Mouse (Mus musculus) heart, embryonic 14.5 days (tissue): Measurements from ENCODE around the gene Ube2u. TPM values are rescaled to one million over a fixed set of nuclear protein-coding genes. Genes with fewer than 3 reads are reported as not detected.

Source experiments
- ATAC-seq: fragments of 200-750 bp; cut with Nextera tagmentation; 2 replicates; pipeline ENCODE4 v1.8.0; 2017; ENCODE audit warnings: low read depth, moderate TSS enrichment; ENCODE audit not compliant: insufficient number of reproducible peaks, insufficient read depth, low FRiP score
- H3K27ac ChIP-seq, 2 experiments: fragments of 200-500 bp in 1 of 2; fragments of 300-500 bp in 1 of 2; sonication (generic) in 1 of 2; replicated peaks in 1 of 2; 2 replicates each; pipeline ENCODE4 v1.5.1; 2012 to 2014; ENCODE audit warnings: low read depth in 2 of 2, low read length in 2 of 2, control low read depth in 1 of 2, mild to moderate bottlenecking in 1 of 2, mixed read lengths in 1 of 2; ENCODE audit not compliant: control insufficient read depth in 1 of 2, insufficient read depth in 1 of 2
- H3K27me3 ChIP-seq: fragments of 300-500 bp; sonication (generic); 2 replicates; pipeline ENCODE4 v1.6.1; 2014; ENCODE audit warnings: mild to moderate bottlenecking, low read length, control low read depth; ENCODE audit not compliant: control insufficient read depth, insufficient read depth
- H3K36me3 ChIP-seq: fragments of 300-500 bp; sonication (generic); 2 replicates; pipeline ENCODE4 v1.6.1; 2014; ENCODE audit warnings: mild to moderate bottlenecking, control low read depth, low read length, mixed read lengths; ENCODE audit not compliant: control insufficient read depth, insufficient read depth
- H3K4me1 ChIP-seq, 2 experiments: fragments of 200-500 bp in 1 of 2; fragments of 300-500 bp in 1 of 2; sonication (generic) in 1 of 2; 2 replicates each; pipeline ENCODE4 v1.6.1; 2012 to 2014; ENCODE audit warnings: low read length in 2 of 2, control low read depth in 1 of 2, mixed read lengths in 1 of 2; ENCODE audit not compliant: control insufficient read depth in 2 of 2, insufficient read depth in 2 of 2
- H3K4me2 ChIP-seq: fragments of 300-500 bp; sonication (generic); 2 replicates; pipeline ENCODE4 v1.6.1; 2014; ENCODE audit warnings: mild to moderate bottlenecking, low read length
- H3K4me3 ChIP-seq, 2 experiments: fragments of 200-500 bp in 1 of 2; fragments of 300-500 bp in 1 of 2; sonication (generic) in 1 of 2; 2 replicates each; pipeline ENCODE4 v1.5.1; 2012 to 2014; ENCODE audit warnings: low read length in 2 of 2, mild to moderate bottlenecking in 2 of 2, control low read depth in 1 of 2, low read depth in 1 of 2, moderate library complexity in 1 of 2; ENCODE audit not compliant: control insufficient read depth in 1 of 2, insufficient read depth in 1 of 2
- H3K9ac ChIP-seq: fragments of 300-500 bp; sonication (generic); 2 replicates; pipeline ENCODE4 v1.6.1; 2014; ENCODE audit warnings: mild to moderate bottlenecking, low read length
- H3K9me3 ChIP-seq: fragments of 300-500 bp; sonication (generic); 2 replicates; pipeline ENCODE4 v1.6.1; 2016; ENCODE audit warnings: low read length, control low read depth; ENCODE audit not compliant: control insufficient read depth
- WGBS: fragments of 180-500 bp; shearing (Covaris S2); extraction: QIAGEN DNeasy Blood & Tissue Kit; methylation state at CpG from one replicate; pipeline ENCODE4 v1.1.7; 2014; 5-methylcytosine and 5-hydroxymethylcytosine counted together
- polyA plus RNA-seq: library from polyadenylated mRNA; unstranded; fragments of >200 nt; fragmentation: Nextera tagmentation; extraction: Ambion mirVana; gene quantifications from 2 replicates; pipeline ENCODE4 v1.2.1, GENCODE M21; 2014

Gene Ube2u
- polyA plus RNA-seq, 1 experiment from 2014 or later = 0.14 TPM

DNA sequence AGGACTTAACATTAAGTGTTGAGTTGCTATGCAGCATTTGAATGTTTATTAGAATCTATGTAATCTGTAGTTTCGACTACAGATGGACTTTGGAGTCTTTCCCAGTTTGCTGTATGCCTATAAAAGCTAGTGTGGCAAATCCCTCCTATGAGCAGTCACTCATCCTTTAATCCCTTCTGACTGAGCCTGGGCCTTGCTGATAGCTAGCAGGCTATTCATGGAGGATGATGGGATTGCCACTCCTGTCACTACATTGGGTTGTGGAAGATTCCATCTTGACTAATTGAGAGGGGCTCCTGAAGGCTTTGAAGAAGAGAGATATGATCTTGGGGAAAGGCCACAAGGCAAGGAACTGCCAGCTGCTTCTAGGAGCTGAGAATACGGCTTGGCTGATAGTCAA, 74.6 kb downstream of the Ube2u start:
- Histone ChIP-seq H3K4me1 (no peaks in the 10 kb centered on the region), H3K4me3 (no peak overlapping the region), H3K4me2 (no peak overlapping the region), H3K27me3 (no peaks in the 10 kb centered on the region), H3K9ac (no peak overlapping the region), H3K9me3 (no peaks in the 10 kb centered on the region), H3K36me3 (no peaks in the 10 kb centered on the region), H3K27ac (no peak overlapping the region)
- WGBS = 64% methylated on average over 2 of the region's 2 CpGs
- no peak for ATAC-seq

GRCm38 (mm10) chr4:100588236-100589206, 109.9 kb downstream of the Ube2u start:
- H3K9ac ChIP-seq = peak overlapping the region; percentile 31; the same call in 1 of the 2 replicates
- no peak for ATAC-seq
- peak overlapping the region; percentile 30 to 33 for H3K4me3 ChIP-seq
- H3K36me3 ChIP-seq = no peaks in the 10 kb centered on the region
- H3K9me3 ChIP-seq = no peaks in the 10 kb centered on the region
- 5% methylated on average over 21 of the region's 21 CpGs for WGBS
- H3K4me2 ChIP-seq = peak overlapping the region; percentile 68
- peaks cover 2 to 7% of the 10 kb centered on the region in 2 experiments; a peak in 1 of 4 replicates for H3K4me1 ChIP-seq
- no peak overlapping the region for H3K27ac ChIP-seq
- peaks cover 4% of the 10 kb centered on the region; the same call in 1 of the 2 replicates for H3K27me3 ChIP-seq

DNA sequence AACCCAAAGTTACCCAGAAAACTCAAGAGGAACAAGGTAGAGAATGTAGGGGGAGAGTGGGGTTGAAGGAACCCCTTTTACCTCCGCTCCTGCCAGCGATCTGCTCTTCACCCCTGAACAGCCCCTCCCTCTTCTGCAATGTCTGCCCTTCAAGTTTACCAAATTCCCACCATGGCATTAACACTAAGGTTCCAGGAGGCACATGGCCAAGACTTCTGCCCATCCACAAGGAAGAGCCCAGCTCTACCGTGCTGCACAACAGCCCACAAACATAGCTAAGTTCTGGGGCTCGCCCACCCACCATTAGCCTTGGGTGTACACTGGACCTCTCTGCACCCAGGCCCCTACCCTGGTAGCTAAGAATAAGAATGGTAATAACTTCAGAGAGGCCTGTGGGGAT, 117.1 kb downstream of the Ube2u start:
- no peaks in the 10 kb centered on the region for H3K4me1 ChIP-seq
- H3K9ac ChIP-seq = no peak overlapping the region
- no peak overlapping the region for H3K4me3 ChIP-seq
- no peak overlapping the region for H3K4me2 ChIP-seq
- no peaks in the 10 kb centered on the region for H3K27me3 ChIP-seq
- ATAC-seq = no peak
- H3K36me3 ChIP-seq = no peaks in the 10 kb centered on the region
- no peaks in the 10 kb centered on the region for H3K9me3 ChIP-seq
- H3K27ac ChIP-seq = no peak overlapping the region
- WGBS = 80% methylated on average over 4 of the region's 4 CpGs

DNA sequence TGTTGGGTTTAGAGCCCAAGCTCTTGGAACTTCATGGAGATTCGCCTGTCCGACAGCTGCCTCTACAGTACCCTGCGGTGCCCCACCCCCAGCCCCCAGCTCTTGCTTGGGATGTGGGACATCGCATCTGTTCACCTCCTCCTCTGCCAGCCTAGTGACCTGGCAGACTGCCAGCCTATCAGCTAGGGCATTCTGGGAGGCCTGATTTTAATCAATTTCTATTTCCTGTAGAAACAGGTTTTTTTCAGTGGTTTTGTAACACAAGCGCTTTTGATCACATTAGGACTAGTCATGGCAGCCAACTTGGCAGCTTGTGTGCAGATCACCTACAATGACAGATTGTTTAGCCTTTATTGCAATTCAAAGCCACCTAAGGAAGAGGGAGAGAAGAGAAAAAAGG, 118.0 kb downstream of the Ube2u start:
- no peaks in the 10 kb centered on the region for H3K27me3 ChIP-seq
- no peaks in the 10 kb centered on the region for H3K9me3 ChIP-seq
- 81% methylated on average over 5 of the region's 5 CpGs for WGBS
- no peaks in the 10 kb centered on the region for H3K36me3 ChIP-seq
- H3K4me2 ChIP-seq = no peak overlapping the region
- no peak for ATAC-seq
- no peak overlapping the region for H3K4me3 ChIP-seq
- H3K4me1 ChIP-seq = no peaks in the 10 kb centered on the region
- H3K27ac ChIP-seq = no peak overlapping the region
- no peak overlapping the region for H3K9ac ChIP-seq

GRCm38 (mm10) chr4:100597049-100597448, 118.4 kb downstream of the Ube2u start:
- Histone ChIP-seq H3K4me3 (no peak overlapping the region), H3K9me3 (no peaks in the 10 kb centered on the region), H3K36me3 (no peaks in the 10 kb centered on the region), H3K4me2 (no peak overlapping the region), H3K27ac (no peak overlapping the region), H3K27me3 (no peaks in the 10 kb centered on the region), H3K4me1 (no peaks in the 10 kb centered on the region), H3K9ac (no peak overlapping the region)
- no peak for ATAC-seq
- 85% methylated on average over 4 of the region's 4 CpGs for WGBS
